Mouse (Mus musculus): ENCODE measurements at regions not wholly inside any gene's neighbourhood (a gene's known extent, or its start where the extent isn't known, plus 50 kb on each side); places are given as distances from the start of the nearest gene placed in this dataset.

GRCm38 (mm10) chr2:92750116-92750515 is 150.6 kb downstream of the Chst1 start:
- TF ChIP-seq CTCF (IDR thresholded peaks at IDR 0.05; ENCODE audit: control insufficient read depth, insufficient read depth, insufficient read length) (no peak), CEBPB (IDR thresholded peaks at IDR 0.05; ENCODE audit: low read depth) (no peak), MAX (IDR thresholded peaks at IDR 0.05) (no peak), MYOD1 (IDR thresholded peaks at IDR 0.05; ENCODE audit: control insufficient read depth, insufficient read length, low read depth) (no peak), USF1 (IDR thresholded peaks at IDR 0.05; ENCODE audit: low read depth) (no peak)

Data from C2C12 (cell line).